Mouse (Mus musculus) heart, embryonic 10.5 days (tissue): ENCODE results near the gene Adssl1. TPM values are rescaled to one million over a fixed set of nuclear protein-coding genes. Genes with fewer than 3 reads are reported as not detected.

Source experiments
- DNase-seq: peaks from one replicate; pipeline ENCODE4 v3.0.0-alpha.2; 2017; ENCODE audit warnings: low spot score
- H3K27ac ChIP-seq: fragments of 300-500 bp; sonication (generic); 2 replicates; pipeline ENCODE4 v1.5.1; 2016; ENCODE audit warnings: mild to moderate bottlenecking
- H3K27me3 ChIP-seq: fragments of 300-500 bp; sonication (generic); 2 replicates; pipeline ENCODE4 v1.6.1; 2016; ENCODE audit warnings: mild to moderate bottlenecking; ENCODE audit not compliant: poor library complexity, insufficient read depth, severe bottlenecking
- H3K36me3 ChIP-seq: fragments of 300-500 bp; sonication (generic); 2 replicates; pipeline ENCODE4 v1.6.1; 2016; ENCODE audit warnings: mild to moderate bottlenecking, moderate library complexity
- H3K4me1 ChIP-seq: fragments of 300-500 bp; sonication (generic); 2 replicates; pipeline ENCODE4 v1.6.1; 2016; ENCODE audit warnings: mild to moderate bottlenecking
- H3K4me3 ChIP-seq: fragments of 300-500 bp; sonication (generic); 2 replicates; pipeline ENCODE4 v1.5.1; 2016; ENCODE audit warnings: mild to moderate bottlenecking, moderate library complexity
- H3K9me3 ChIP-seq: fragments of 300-500 bp; sonication (generic); 2 replicates; pipeline ENCODE4 v1.6.1; 2016; ENCODE audit warnings: mild to moderate bottlenecking, moderate library complexity
- WGBS: fragments of 180-500 bp; shearing (Covaris S2); methylation state at CpG from one replicate; pipeline ENCODE4 v1.1.7; 2016; 5-methylcytosine and 5-hydroxymethylcytosine counted together
- polyA plus RNA-seq: library from polyadenylated mRNA; unstranded; fragments of >200 nt; fragmentation: Nextera tagmentation; extraction: Ambion mirVana; gene quantifications from 2 replicates; pipeline ENCODE4 v1.2.1, GENCODE M21; 2016

Gene Adssl1
- polyA plus RNA-seq, 1 experiment from 2014 or later: 57.2 TPM

DNA sequence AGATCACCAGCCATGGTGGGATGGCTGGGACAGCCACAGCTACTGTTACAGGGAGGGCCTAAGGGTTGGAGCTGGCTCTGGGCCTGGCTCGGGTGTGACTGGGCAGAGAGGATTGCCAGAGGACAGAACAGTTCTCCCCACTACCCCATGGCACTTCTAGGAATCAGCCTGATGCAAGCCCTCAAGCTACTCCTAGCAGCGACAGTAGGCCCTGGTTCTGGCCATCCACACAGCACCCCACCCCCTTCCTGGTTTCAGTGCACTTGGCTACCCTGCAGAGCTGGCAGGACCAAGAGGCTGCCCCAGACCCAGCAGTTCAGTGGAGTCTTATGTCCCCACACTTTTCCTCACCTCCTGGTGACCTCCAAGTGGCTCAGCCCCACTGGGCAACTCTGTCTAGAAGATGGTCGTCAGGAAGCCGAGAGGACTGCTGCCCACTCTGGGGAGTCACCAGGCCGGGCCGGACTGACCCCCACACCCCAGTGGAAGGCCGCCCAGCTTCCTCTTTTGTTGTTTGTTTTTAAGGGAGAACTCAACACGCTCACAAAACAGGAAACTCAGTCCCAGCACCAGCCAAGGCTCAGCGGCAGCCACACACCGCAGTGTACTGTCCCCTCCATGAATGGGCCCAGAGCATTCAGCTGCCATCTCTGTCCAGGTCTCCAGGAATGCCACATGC is 47.9 kb downstream of the Adssl1 start:
- WGBS: 72% methylated on average over 10 of the region's 10 CpGs
- DNase-seq: no peak
- peaks cover 85% of the 10 kb centered on the region for H3K36me3 ChIP-seq
- H3K27ac ChIP-seq: peak overlapping the region; percentile 52
- H3K4me3 ChIP-seq: no peak overlapping the region
- no peaks in the 10 kb centered on the region for H3K27me3 ChIP-seq
- peaks cover 98% of the 10 kb centered on the region for H3K4me1 ChIP-seq
- H3K9me3 ChIP-seq: no peaks in the 10 kb centered on the region

DNA sequence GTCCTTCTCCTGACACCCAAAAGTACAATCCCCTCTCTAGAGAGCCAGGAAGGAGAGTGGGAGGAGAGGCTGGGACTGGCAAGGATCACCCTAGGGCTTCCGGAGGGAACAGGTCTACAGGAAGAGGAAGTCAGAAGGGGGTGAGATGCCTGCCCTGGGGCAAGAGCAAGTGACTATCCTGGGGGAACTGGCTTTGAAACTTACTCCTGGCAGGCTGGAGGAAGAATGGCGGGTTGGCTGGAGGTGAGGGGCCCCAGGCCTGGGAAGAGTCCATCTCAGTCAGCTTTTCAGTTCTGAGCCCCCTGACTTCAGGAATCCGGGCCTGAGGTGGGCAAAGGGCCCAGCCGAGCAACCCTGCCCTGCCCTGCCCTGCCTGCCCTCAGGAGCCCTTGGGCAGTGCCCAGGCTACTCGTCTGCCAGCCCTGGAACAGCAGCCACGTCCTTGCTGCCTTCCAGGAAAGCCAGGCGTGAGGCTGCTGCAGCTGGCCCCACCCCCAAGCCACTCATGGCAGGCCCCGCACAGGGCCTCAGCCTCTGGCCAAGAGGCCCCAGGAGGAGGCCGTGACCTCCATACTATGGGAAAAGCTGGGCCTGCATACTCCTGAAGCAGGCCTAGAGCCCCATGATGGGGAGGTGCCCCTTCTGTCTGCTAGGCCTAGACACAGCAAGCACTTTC is 51.0 kb downstream of the Adssl1 start:
- Histone ChIP-seq H3K27me3 (no peaks in the 10 kb centered on the region), H3K27ac (peak overlapping the region; percentile 100), H3K4me1 (peaks cover 86% of the 10 kb centered on the region), H3K9me3 (no peaks in the 10 kb centered on the region), H3K36me3 (peaks cover 55% of the 10 kb centered on the region), H3K4me3 (peak overlapping the region; percentile 98)
- DNase-seq: no peak
- 38% methylated on average over 9 of the region's 9 CpGs for WGBS

- Histone ChIP-seq H3K9me3 (no peaks in the 10 kb centered on the region), H3K36me3 (peaks cover 45% of the 10 kb centered on the region), H3K4me3 (peak overlapping the region; percentile 98), H3K27me3 (peaks cover 8% of the 10 kb centered on the region), H3K27ac (peak overlapping the region; percentile 100), H3K4me1 (peaks cover 76% of the 10 kb centered on the region)
- DNase-seq: no peak
- WGBS: 81% methylated on average over 7 of the region's 7 CpGs
These were observed 52.0 kb downstream of the Adssl1 start for GRCm38 (mm10) chr12:112671891-112672290.

DNA sequence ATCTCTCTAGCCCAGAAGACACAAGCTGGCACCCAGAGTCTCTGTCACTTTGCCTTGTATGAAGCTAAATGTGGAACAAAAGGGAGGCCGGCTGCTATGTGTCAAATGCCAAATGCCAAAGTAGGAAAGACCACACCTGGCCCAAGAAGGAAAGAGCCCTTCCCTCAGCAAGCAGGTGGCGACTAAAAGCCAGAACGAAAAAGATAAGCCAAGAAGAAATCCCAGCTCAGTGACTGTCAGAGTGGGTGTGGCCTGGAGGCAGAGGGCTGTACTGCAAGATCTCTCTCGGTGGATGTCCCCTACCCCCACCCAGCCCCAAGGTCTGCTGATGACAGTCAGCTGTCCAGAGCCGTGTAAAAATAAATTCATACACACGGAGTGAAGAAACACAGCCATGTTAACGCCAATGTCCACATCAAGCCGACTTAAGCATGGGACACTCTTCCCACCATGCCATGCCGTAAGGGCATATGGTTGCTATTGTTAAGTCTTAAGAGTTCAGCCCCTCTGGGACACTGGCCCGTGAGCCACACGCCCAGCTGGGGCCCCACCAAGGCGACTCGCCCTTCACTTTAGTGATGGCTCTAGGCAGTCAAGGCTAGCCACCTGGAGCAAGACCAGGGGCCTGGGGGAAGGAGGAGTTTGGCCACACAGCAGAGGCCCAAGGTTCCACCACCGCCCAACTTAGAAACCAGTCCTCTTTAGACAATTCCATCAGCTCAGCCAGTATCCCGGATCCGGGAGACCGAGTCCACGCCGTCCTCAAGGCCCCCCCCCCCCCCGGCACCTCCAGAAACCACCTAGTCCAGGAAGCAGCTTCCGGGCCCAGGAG is 53.1 kb downstream of the Adssl1 start:
- Histone ChIP-seq H3K9me3 (no peaks in the 10 kb centered on the region), H3K27me3 (peaks cover 19% of the 10 kb centered on the region), H3K4me3 (peak overlapping the region; percentile 98), H3K27ac (peak overlapping the region; percentile 100), H3K4me1 (peaks cover 75% of the 10 kb centered on the region), H3K36me3 (peaks cover 34% of the 10 kb centered on the region)
- WGBS: 4% methylated on average over 21 of the region's 21 CpGs
- no peak for DNase-seq

GRCm38 (mm10) chr12:112673576-112674091 is 53.8 kb downstream of the Adssl1 start:
- Histone ChIP-seq H3K9me3 (no peaks in the 10 kb centered on the region), H3K27me3 (peaks cover 19% of the 10 kb centered on the region), H3K4me3 (peak overlapping the region; percentile 98), H3K4me1 (peaks cover 73% of the 10 kb centered on the region), H3K36me3 (peaks cover 27% of the 10 kb centered on the region), H3K27ac (peak overlapping the region; percentile 100)
- no peak for DNase-seq
- 4% methylated on average over 68 of the region's 68 CpGs for WGBS

DNA sequence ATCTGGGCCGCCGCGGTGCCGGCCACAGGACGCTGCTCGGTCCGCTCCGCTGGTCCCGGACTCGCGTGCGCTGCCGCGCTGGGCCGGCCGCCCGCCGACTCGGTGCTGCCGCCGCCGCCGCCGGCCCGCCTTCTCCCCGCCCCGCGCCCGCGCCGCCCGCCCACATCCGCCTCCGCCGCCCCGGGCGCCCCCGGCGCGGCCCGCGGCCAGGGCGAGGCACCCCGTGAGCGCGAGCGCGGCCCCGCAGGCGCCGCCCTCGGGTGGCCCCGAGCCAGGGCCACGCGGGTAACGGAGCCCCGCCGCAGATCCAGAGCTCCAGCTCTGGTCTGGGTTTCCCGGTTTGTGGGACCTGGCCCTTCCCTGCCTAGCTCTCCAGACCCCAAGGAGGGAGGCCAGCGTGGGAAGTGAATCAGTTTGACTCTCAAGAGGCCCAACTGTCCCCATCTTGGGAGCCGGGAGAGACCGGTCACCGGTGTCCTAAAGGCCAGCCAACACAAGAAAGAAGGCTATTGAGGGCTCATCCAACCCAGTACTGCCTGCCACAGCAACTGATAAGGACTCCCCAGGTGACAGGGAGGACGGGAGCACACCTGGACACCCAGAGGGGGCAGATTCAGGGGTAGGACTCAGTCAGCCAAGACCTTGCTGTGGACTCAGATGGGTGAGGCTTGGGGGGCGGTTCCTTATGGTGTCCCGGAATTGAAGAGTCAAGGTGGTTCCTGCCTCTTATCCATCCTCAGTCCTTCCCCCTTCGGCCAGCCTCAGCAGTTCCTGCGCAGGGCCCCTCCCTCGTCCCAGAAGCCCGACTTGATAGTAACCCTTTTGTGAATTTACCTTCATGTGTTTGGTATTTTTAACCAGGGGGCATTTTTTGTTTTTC is 54.5 kb downstream of the Adssl1 start, which contains the start of gene Akt1:
Akt1 (minus strand) TSS at position 753 of the 880 bp plus-strand sequence.
- no peaks in the 10 kb centered on the region for H3K9me3 ChIP-seq
- DNase-seq: no peak
- peak within 1 kb of the TSS; percentile 100 for H3K27ac ChIP-seq
- peaks cover 23% of the 10 kb centered on the region for H3K27me3 ChIP-seq
- peak within 1 kb of the TSS; percentile 98 for H3K4me3 ChIP-seq
- peaks cover 20% of the 10 kb centered on the region for H3K36me3 ChIP-seq
- peaks cover 73% of the 10 kb centered on the region for H3K4me1 ChIP-seq
- 15% methylated on average over 70 of the region's 70 CpGs for WGBS

- H3K4me1 ChIP-seq: peaks cover 72% of the 10 kb centered on the region
- WGBS: 12% methylated on average over 18 of the region's 18 CpGs
- DNase-seq: peak; percentile 95
These were observed 55.6 kb downstream of the Adssl1 start for GRCm38 (mm10) chr12:112675245-112676035.

DNA sequence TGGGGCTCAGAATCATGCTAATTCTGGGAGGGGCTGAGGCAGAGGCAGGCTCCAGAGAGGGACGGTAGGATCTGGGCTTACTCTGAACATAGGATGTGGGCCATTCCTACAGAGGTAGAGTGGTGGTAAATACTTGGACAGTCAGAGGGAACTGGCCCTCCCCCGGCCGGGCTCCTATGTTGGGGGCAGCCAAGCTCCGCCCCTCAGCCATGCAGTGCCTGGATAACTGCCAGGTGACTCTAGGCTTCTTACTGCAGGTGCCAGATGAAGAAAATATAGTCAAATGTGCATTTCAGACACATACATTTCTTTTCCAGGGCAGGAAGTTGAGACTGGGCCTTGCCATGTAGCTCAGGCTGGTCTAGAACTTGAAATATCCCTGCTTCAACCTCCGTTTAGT is 57.2 kb downstream of the Adssl1 start:
- H3K4me3 ChIP-seq: no peak overlapping the region
- H3K27ac ChIP-seq: no peak overlapping the region
- H3K9me3 ChIP-seq: no peaks in the 10 kb centered on the region
- 63% methylated on average over 5 of the region's 5 CpGs for WGBS
- peaks cover 50% of the 10 kb centered on the region for H3K27me3 ChIP-seq
- DNase-seq: no peak
- peaks cover 56% of the 10 kb centered on the region for H3K4me1 ChIP-seq
- peaks cover 20% of the 10 kb centered on the region for H3K36me3 ChIP-seq

More at GRCm38 (mm10) chr12:112675245-112676035, 55.6 kb downstream of the Adssl1 start:
- peak overlapping the region; percentile 100 for H3K27ac ChIP-seq
- no peaks in the 10 kb centered on the region for H3K9me3 ChIP-seq
- peaks cover 33% of the 10 kb centered on the region for H3K27me3 ChIP-seq
- H3K4me3 ChIP-seq: peak overlapping the region; percentile 98
- H3K36me3 ChIP-seq: peaks cover 17% of the 10 kb centered on the region

- Histone ChIP-seq H3K9me3 (no peaks in the 10 kb centered on the region), H3K4me3 (peak overlapping the region; percentile 78), H3K27ac (peak overlapping the region; percentile 89), H3K27me3 (peaks cover 59% of the 10 kb centered on the region), H3K36me3 (peaks cover 20% of the 10 kb centered on the region), H3K4me1 (peaks cover 46% of the 10 kb centered on the region)
- no peak for DNase-seq
- WGBS: 15% methylated on average over 19 of the region's 19 CpGs
These were observed 58.2 kb downstream of the Adssl1 start for GRCm38 (mm10) chr12:112677943-112678554.

GRCm38 (mm10) chr12:112678555-112679026 is 58.7 kb downstream of the Adssl1 start, which contains the start of gene Zbtb42:
Zbtb42 (plus strand) TSS chr12:112678828.
- Histone ChIP-seq H3K4me3 (peak within 1 kb of the TSS; percentile 78), H3K9me3 (no peaks in the 10 kb centered on the region), H3K36me3 (peaks cover 20% of the 10 kb centered on the region), H3K27ac (peak within 1 kb of the TSS; percentile 89), H3K27me3 (peaks cover 65% of the 10 kb centered on the region), H3K4me1 (peaks cover 44% of the 10 kb centered on the region)
- WGBS: under 1% methylated on average over 60 of the region's 60 CpGs
- peak; percentile 91 for DNase-seq
